In genomic region chr10:8917798-8918197, GRCm38 (mm10) we compare ENCODE assay signal across 20 mouse cellular contexts. TPM values are rescaled to one million over a fixed set of nuclear protein-coding genes. Genes with fewer than 3 reads are reported as not detected.
DNase-seq lines count a peak whose midpoint lies in the region; ATAC-seq and TF ChIP-seq lines count a peak whose summit lies in the region.
"Had no signal": no experiment of that assay in that cellular context is flagged by ENCODE, and none has a peak within 500 bp of the region (broad histone marks: within the 10 kb centered on the region; RNA-seq: fewer than 3 reads in every experiment).

No protein-coding gene starts in this region.

- WGBS in heart, embryonic 14.5 days: 32% methylated on average over 2 of the region's 2 CpGs
- WGBS in kidney, postnatal 0 days: 77% methylated on average over 2 of the region's 2 CpGs
- 44% methylated on average over 2 of the region's 2 CpGs for WGBS in liver, postnatal 0 days (ENCODE audit: insufficient replicate concordance)

- no peak overlapping the region for H3K4me3 ChIP-seq in heart, embryonic 14.5 days (ENCODE audit: control insufficient read depth in 1 of 2, insufficient read depth in 1 of 2, low read depth in 1 of 2, low read length in 2 of 2)
- H3K4me3 ChIP-seq in kidney, postnatal 0 days (replicated peaks; ENCODE audit: low read depth, low read length): no peak overlapping the region
- H3K4me3 ChIP-seq in liver, postnatal 0 days (ENCODE audit: low read depth, low read length): no peak overlapping the region
- H3K4me3 ChIP-seq: embryonic facial prominence, embryonic 10.5 days; layer of hippocampus, adult 2 months; limb, embryonic 10.5 days; liver, embryonic 13.5 days; midbrain, embryonic 12.5 days had no signal

- no peaks in the 10 kb centered on the region; a peak in 1 of 4 replicates for H3K4me1 ChIP-seq in heart, embryonic 14.5 days (ENCODE audit: control insufficient read depth in 2 of 2, insufficient read depth in 2 of 2, low read length in 2 of 2)
- no peaks in the 10 kb centered on the region for H3K4me1 ChIP-seq in kidney, postnatal 0 days (replicated peaks; ENCODE audit: insufficient read depth, low read length)
- no peaks in the 10 kb centered on the region for H3K4me1 ChIP-seq in liver, postnatal 0 days (ENCODE audit: insufficient read depth)
- H3K4me1 ChIP-seq: limb, embryonic 10.5 days; liver, embryonic 13.5 days had no signal

- DNase-seq in heart, adult 18-20 months: no peak
- no peak for DNase-seq in kidney, postnatal 0 days (ENCODE audit: low spot score)
- DNase-seq in kidney, postnatal 36 days: no peak
- DNase-seq in c-Kit-positive CD71-positive TER-119-negative erythroid progenitor cells, embryonic 14.5 days (ENCODE audit: low read depth): peak; percentile 0
- DNase-seq in liver, postnatal 0 days: no peak
- DNase-seq in urinary bladder, postnatal 36 days (ENCODE audit: low spot score in 2 of 2): no peak
- DNase-seq: cerebellum, adult 11 months; cerebellum, adult 9-11 months; gastrocnemius, postnatal 10 days; liver, embryonic 13.5 days; thymus, postnatal 14 days had no signal

- H3K27me3 ChIP-seq in heart, embryonic 14.5 days (ENCODE audit: control insufficient read depth, insufficient read depth, low read length): no peaks in the 10 kb centered on the region
- no peaks in the 10 kb centered on the region for H3K27me3 ChIP-seq in kidney, postnatal 0 days (ENCODE audit: insufficient read depth, low read length)
- no peaks in the 10 kb centered on the region for H3K27me3 ChIP-seq in liver, postnatal 0 days (ENCODE audit: insufficient read depth, low read length)
- H3K27me3 ChIP-seq: liver, embryonic 13.5 days; midbrain, embryonic 12.5 days had no signal

- H3K36me3 ChIP-seq in heart, embryonic 14.5 days (ENCODE audit: control insufficient read depth, insufficient read depth, low read length): no peaks in the 10 kb centered on the region
- H3K36me3 ChIP-seq in kidney, postnatal 0 days (ENCODE audit: insufficient read depth, low read length): no peaks in the 10 kb centered on the region
- H3K36me3 ChIP-seq in liver, postnatal 0 days (replicated peaks; ENCODE audit: insufficient read depth, low read length): no peaks in the 10 kb centered on the region
- H3K36me3 ChIP-seq: embryonic facial prominence, embryonic 10.5 days; limb, embryonic 10.5 days; liver, embryonic 13.5 days; midbrain, embryonic 12.5 days had no signal

- H3K9me3 ChIP-seq in heart, embryonic 14.5 days (ENCODE audit: control insufficient read depth, low read length): no peaks in the 10 kb centered on the region
- no peaks in the 10 kb centered on the region for H3K9me3 ChIP-seq in kidney, postnatal 0 days (replicated peaks; ENCODE audit: low read length)
- no peaks in the 10 kb centered on the region for H3K9me3 ChIP-seq in liver, postnatal 0 days (ENCODE audit: low read length)
- H3K9me3 ChIP-seq: embryonic facial prominence, embryonic 10.5 days; limb, embryonic 10.5 days; liver, embryonic 13.5 days; midbrain, embryonic 12.5 days had no signal

- H3K4me2 ChIP-seq in heart, embryonic 14.5 days (ENCODE audit: low read length): no peak overlapping the region
- no peak overlapping the region for H3K4me2 ChIP-seq in kidney, postnatal 0 days (ENCODE audit: low read length)
- H3K4me2 ChIP-seq in liver, postnatal 0 days (ENCODE audit: low read depth, low read length): no peak overlapping the region
- H3K4me2 ChIP-seq: heart, embryonic 11.5 days; liver, embryonic 13.5 days; midbrain, embryonic 12.5 days had no signal

- TF ChIP-seq EP300 in liver, postnatal 0 days (IDR thresholded peaks at IDR 0.05; ENCODE audit: low read depth): no peak

- no peak for ATAC-seq in heart, embryonic 14.5 days (ENCODE audit: insufficient number of reproducible peaks, insufficient read depth, low FRiP score, low read depth)
- no peak for ATAC-seq in kidney, postnatal 0 days (replicated peaks; ENCODE audit: low FRiP score, low read depth)
- ATAC-seq in liver, postnatal 0 days: peak; percentile 74
- ATAC-seq: forebrain, embryonic 16.5 days; hindbrain, postnatal 0 days; intestine, postnatal 0 days had no signal

- H3K27ac ChIP-seq in heart, embryonic 14.5 days (replicated peaks in 1 of 2; ENCODE audit: control insufficient read depth in 1 of 2, insufficient read depth in 1 of 2, low read depth in 2 of 2, low read length in 2 of 2): peak overlapping the region; percentile 49 to 53; a peak in 2 of 4 replicates
- H3K27ac ChIP-seq in kidney, postnatal 0 days: peak overlapping the region; percentile 15; the same call in 1 of the 2 replicates
- H3K27ac ChIP-seq in liver, postnatal 0 days (ENCODE audit: low read depth): 0 out of 2 replicates have a peak overlapping the region, but pooled peaks have one; percentile 16
- H3K27ac ChIP-seq: embryonic facial prominence, embryonic 10.5 days; hindbrain, postnatal 0 days; layer of hippocampus, adult 2 months; limb, embryonic 10.5 days; liver, embryonic 13.5 days; midbrain, embryonic 12.5 days had no signal

- H3K9ac ChIP-seq in heart, embryonic 14.5 days (ENCODE audit: low read length): no peak overlapping the region
- H3K9ac ChIP-seq in kidney, postnatal 0 days (ENCODE audit: low read depth, low read length): no peak overlapping the region
- no peak overlapping the region for H3K9ac ChIP-seq in liver, postnatal 0 days (replicated peaks)
- H3K9ac ChIP-seq: liver, embryonic 13.5 days; midbrain, embryonic 12.5 days had no signal

- no peak for TF ChIP-seq CTCF in kidney, postnatal 0 days (IDR thresholded peaks at IDR 0.05; ENCODE audit: low read depth)
- TF ChIP-seq CTCF in liver, postnatal 0 days (IDR thresholded peaks at IDR 0.05; ENCODE audit: low read depth): no peak

RNA-seq across cellular contexts. Expression of gene Sash1, which starts 31.9 kb away (rescaled TPM):
- polyA plus RNA-seq in heart, embryonic 14.5 days (2014; fragmentation: Nextera tagmentation; extraction: Ambion mirVana): 4.4 and 5.0 TPM in 2 replicates
- 10 to 100 TPM; 29.7 to 31.8 TPM for total RNA-seq in heart, adult 18-20 months (2021)
- polyA plus RNA-seq in kidney, postnatal 0 days (2015; fragmentation: Nextera tagmentation; extraction: Ambion mirVana): 5.5 and 5.9 TPM in 2 replicates
- 1.9 and 2.2 TPM in 2 replicates for polyA plus RNA-seq in liver, postnatal 0 days (2015; fragmentation: Nextera tagmentation; extraction: Ambion mirVana)
